Mouse (Mus musculus): ENCODE data around the gene Prps1l3.
A peak's percentile ranks its signal among the peaks of the same experiment; 100 is the strongest.

GRCm38 (mm10) chr12:57230192-57230706 is at the start of gene Prps1l3, which contains the start of gene Mipol1:
- TF ChIP-seq CTCF (IDR thresholded peaks at IDR 0.05; ENCODE audit: borderline replicate concordance, insufficient read depth, low read depth, low read length) (no peak), POLR2A (IDR thresholded peaks at IDR 0.05; ENCODE audit: borderline replicate concordance, insufficient read depth, low read length) (peak; percentile 54; the same call in 1 of the 2 replicates)
